Mouse (Mus musculus): ENCODE measurements around the gene Copg1. TPM values are rescaled to one million over a fixed set of nuclear protein-coding genes. Genes with fewer than 3 reads are reported as not detected.
"Not testable (repeated sequence)": the region's sequence is repeated elsewhere in the genome, so short reads cannot be mapped to it uniquely, and the experiment has no call there.

Copg1 gene
- total RNA-seq, 2 experiments from 2014 or later: 25.8 to 47.1 TPM

DNA sequence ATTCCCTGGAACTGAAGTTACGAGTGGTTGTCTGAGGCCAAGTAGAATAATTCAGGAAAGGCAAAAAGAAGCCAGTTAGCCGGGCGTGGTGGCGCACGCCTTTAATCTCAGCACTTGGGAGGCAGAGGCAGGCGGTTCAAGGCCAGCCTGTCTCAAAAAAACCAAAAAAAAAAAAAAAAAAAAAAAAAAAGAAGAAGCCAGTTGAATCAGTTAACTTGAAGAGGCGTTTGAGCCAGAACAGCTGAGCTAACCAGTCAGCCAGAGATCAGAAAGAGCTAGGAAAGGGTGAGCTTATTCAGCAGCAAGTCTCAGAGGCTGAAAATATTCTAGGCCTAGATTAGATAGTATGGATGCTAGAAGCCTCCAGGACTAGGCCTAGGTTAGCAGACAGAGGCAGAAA is 54.6 kb downstream of the Copg1 start:
- ATAC-seq (ENCODE audit: poor library complexity, severe bottlenecking): no peak

- ATAC-seq (ENCODE audit: poor library complexity, severe bottlenecking): not testable (repeated sequence)
Measured at GRCm38 (mm10) chr6:87962457-87962856, 74.8 kb downstream of the Copg1 start.

Other genes starting within 250 kb of the Copg1 start
- 8.1 and 8.7 TPM in 2 replicates for gene Aplf, start 215.6 kb upstream of the Copg1 start, total RNA-seq (2015)
- gene Aplf, start 215.6 kb upstream of the Copg1 start, total RNA-seq (2017): 14.6 and 17.0 TPM in 2 replicates
- gene Efcc1, start 156.9 kb upstream of the Copg1 start, total RNA-seq (2015): 0.39 TPM in 1 of 2 replicates, not detected in the other
- gene Efcc1, start 156.9 kb upstream of the Copg1 start, total RNA-seq (2017): not detected in 2 replicates
- gene Gp9, start 109.7 kb upstream of the Copg1 start, total RNA-seq (2015): 0.16 and 1.2 TPM in 2 replicates
- gene Gp9, start 109.7 kb upstream of the Copg1 start, total RNA-seq (2017): 0.59 TPM in 1 of 2 replicates, not detected in the other
- gene Rab43, start 75.7 kb upstream of the Copg1 start, total RNA-seq (2015): 36.4 and 40.7 TPM in 2 replicates
- gene Rab43, start 75.7 kb upstream of the Copg1 start, total RNA-seq (2017): 12.7 and 13.3 TPM in 2 replicates
- 2.5 and 6.0 TPM in 2 replicates for gene Gm45140, start 52.0 kb upstream of the Copg1 start, total RNA-seq (2015)
- 25.6 and 28.7 TPM in 2 replicates for gene Gm45140, start 52.0 kb upstream of the Copg1 start, total RNA-seq (2017)
- 10.2 and 16.7 TPM in 2 replicates for gene Isy1, start 49.0 kb upstream of the Copg1 start, total RNA-seq (2015)
- 94.0 and 120 TPM in 2 replicates for gene Isy1, start 49.0 kb upstream of the Copg1 start, total RNA-seq (2017)
- 264 and 268 TPM in 2 replicates for gene Cnbp, start 36.7 kb upstream of the Copg1 start, total RNA-seq (2015)
- gene Cnbp, start 36.7 kb upstream of the Copg1 start, total RNA-seq (2017): 389 and 399 TPM in 2 replicates
- gene Hmces, start 26.1 kb downstream of the Copg1 start, total RNA-seq (2015): 4.9 and 10.1 TPM in 2 replicates
- 13.4 and 15.2 TPM in 2 replicates for gene Hmces, start 26.1 kb downstream of the Copg1 start, total RNA-seq (2017)
- gene H1fx, start 93.8 kb downstream of the Copg1 start, total RNA-seq (2015): 0.11 and 0.14 TPM in 2 replicates
- not detected in 2 replicates for gene H1fx, start 93.8 kb downstream of the Copg1 start, total RNA-seq (2017)
- gene Rab7, start 157.5 kb downstream of the Copg1 start, total RNA-seq (2015): 429 and 450 TPM in 2 replicates
- gene Rab7, start 157.5 kb downstream of the Copg1 start, total RNA-seq (2017): 132 and 169 TPM in 2 replicates
- gene Rpn1, start 196.7 kb downstream of the Copg1 start, total RNA-seq (2015): 56.6 and 67.2 TPM in 2 replicates
- gene Rpn1, start 196.7 kb downstream of the Copg1 start, total RNA-seq (2017): 130 and 142 TPM in 2 replicates

Data from megakaryocyte, adult 5-6 weeks (primary cell).